Mouse (Mus musculus) myocyte (in vitro differentiated cells): ENCODE measurements around the gene Lyz2. TPM values are rescaled to one million over a fixed set of nuclear protein-coding genes. Genes with fewer than 3 reads are reported as not detected.

Source experiments
- H3K27me3 ChIP-seq: one replicate; pipeline ENCODE4 v1.6.1; 2011; ENCODE audit not compliant: control insufficient read depth, insufficient read depth, insufficient read length
- H3K36me3 ChIP-seq: one replicate; pipeline ENCODE4 v1.6.1; 2011; ENCODE audit not compliant: control insufficient read depth, insufficient read depth
- H3K4me2 ChIP-seq: one replicate; pipeline ENCODE4 v1.6.1; 2011; ENCODE audit warnings: low read depth, control low read depth
- H3K4me3 ChIP-seq: one replicate; pipeline ENCODE4 v1.5.1; 2011; ENCODE audit warnings: mild to moderate bottlenecking, control low read depth, moderate library complexity
- H3K79me2 ChIP-seq: one replicate; pipeline ENCODE4 v1.6.1; 2011; ENCODE audit not compliant: control insufficient read depth, insufficient read depth
- H3ac ChIP-seq: one replicate; pipeline ENCODE4 v1.6.1; 2011; ENCODE audit not compliant: control insufficient read depth, insufficient read length
- CEBPB ChIP-seq: IDR thresholded peaks from 2 replicates; pipeline ENCODE4 v1.6.1; 2011; ENCODE audit warnings: mild to moderate bottlenecking, moderate library complexity; ENCODE audit not compliant: poor library complexity, insufficient read depth, severe bottlenecking
- E2F4 ChIP-seq: IDR thresholded peaks from one replicate; pipeline ENCODE4 v1.6.1; 2011; ENCODE audit warnings: mild to moderate bottlenecking, control low read depth, moderate library complexity; ENCODE audit not compliant: insufficient read depth
- MAX ChIP-seq: IDR thresholded peaks from one replicate; pipeline ENCODE4 v1.6.1; 2011; ENCODE audit warnings: low read depth, mild to moderate bottlenecking, control low read depth
- MYOD1 ChIP-seq, 3 experiments: IDR thresholded peaks; one replicate each; pipeline ENCODE4 v1.6.1; 2011; ENCODE audit warnings: control low read depth in 2 of 3, low read depth in 2 of 3, mild to moderate bottlenecking in 2 of 3, moderate library complexity in 1 of 3; ENCODE audit not compliant: insufficient read length in 2 of 3, control insufficient read depth in 1 of 3
- MYOG ChIP-seq, 3 experiments: IDR thresholded peaks; one replicate each; pipeline ENCODE4 v1.6.1; 2011; ENCODE audit warnings: control low read depth in 2 of 3, low read depth in 2 of 3, mild to moderate bottlenecking in 2 of 3; ENCODE audit not compliant: insufficient read length in 2 of 3, control insufficient read depth in 1 of 3, insufficient read depth in 1 of 3
- POLR2A ChIP-seq: IDR thresholded peaks from one replicate; pipeline ENCODE4 v1.6.1; 2011; ENCODE audit warnings: low read depth, mild to moderate bottlenecking, control low read depth, moderate library complexity; ENCODE audit not compliant: insufficient read length
- POLR2AphosphoS2 ChIP-seq: IDR thresholded peaks from one replicate; pipeline ENCODE4 v1.6.1; 2011; ENCODE audit warnings: low read depth, control low read depth; ENCODE audit not compliant: insufficient read length
- REST ChIP-seq: IDR thresholded peaks from one replicate; pipeline ENCODE4 v1.6.1; 2011; ENCODE audit warnings: mild to moderate bottlenecking, control low read depth, moderate library complexity; ENCODE audit not compliant: insufficient read depth, insufficient read length
- SRF ChIP-seq: IDR thresholded peaks from one replicate; pipeline ENCODE4 v1.6.1; 2011; ENCODE audit warnings: low read depth; ENCODE audit not compliant: control insufficient read depth, insufficient read length
- TCF12 ChIP-seq: IDR thresholded peaks from one replicate; pipeline ENCODE4 v1.6.1; 2011; ENCODE audit warnings: mild to moderate bottlenecking, control low read depth; ENCODE audit not compliant: poor library complexity, insufficient read depth, severe bottlenecking
- TCF3 ChIP-seq: IDR thresholded peaks from one replicate; pipeline ENCODE4 v1.6.1; 2011; ENCODE audit warnings: low read depth, control low read depth; ENCODE audit not compliant: insufficient read length
- USF1 ChIP-seq: IDR thresholded peaks from one replicate; pipeline ENCODE4 v1.6.1; 2011; ENCODE audit warnings: low read depth, mild to moderate bottlenecking, control low read depth, moderate library complexity
- polyA plus RNA-seq: library from polyadenylated mRNA; unstranded; fragments of >200 nt; fragmentation: generic; extraction: Trizol; gene quantifications from one replicate; pipeline ENCODE4 v1.2.1, GENCODE M21; 2012; ENCODE audit warnings: missing spikeins

The Lyz2 gene
- polyA plus RNA-seq: 0.08 TPM

DNA sequence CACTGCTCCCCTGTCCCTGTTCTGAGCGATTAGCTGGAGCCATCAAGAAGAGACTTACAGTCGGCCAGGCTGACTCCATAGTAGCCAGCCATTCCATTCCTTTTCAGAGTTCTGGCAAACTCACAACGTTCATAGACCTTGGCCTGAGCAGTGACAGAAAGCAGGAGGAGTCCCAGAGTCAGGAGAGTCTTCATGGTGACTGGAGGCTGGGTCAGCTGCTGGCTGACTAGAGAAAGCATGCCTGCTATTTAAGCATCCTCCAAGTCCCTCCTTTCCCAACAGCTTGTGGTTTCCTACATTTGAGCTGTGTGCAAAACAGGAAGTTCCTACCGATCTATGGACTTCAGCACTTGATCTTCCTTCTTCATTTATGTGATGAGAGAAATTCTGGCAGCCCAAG, at the start of gene Lyz2:
Gene Lyz2, minus strand, starts transcription at position 273 of the 400 bp plus-strand sequence.
- no peaks in the 10 kb centered on the region for H3K79me2 ChIP-seq
- no peak within 1 kb of the TSS for H3K4me3 ChIP-seq
- no peak within 1 kb of the TSS for H3K4me2 ChIP-seq
- H3ac ChIP-seq: no peak within 1 kb of the TSS
- H3K36me3 ChIP-seq: no peaks in the 10 kb centered on the region
- TF ChIP-seq E2F4 (no peak), REST (no peak), MAX (no peak), SRF (no peak), MYOG (IDR thresholded peaks at IDR 0.05; ENCODE audit: control insufficient read depth in 1 of 3, insufficient read depth in 1 of 3, insufficient read length in 2 of 3, low read depth in 2 of 3) (no peak), POLR2A (no peak)
- H3K27me3 ChIP-seq: peaks cover 27% of the 10 kb centered on the region

DNA sequence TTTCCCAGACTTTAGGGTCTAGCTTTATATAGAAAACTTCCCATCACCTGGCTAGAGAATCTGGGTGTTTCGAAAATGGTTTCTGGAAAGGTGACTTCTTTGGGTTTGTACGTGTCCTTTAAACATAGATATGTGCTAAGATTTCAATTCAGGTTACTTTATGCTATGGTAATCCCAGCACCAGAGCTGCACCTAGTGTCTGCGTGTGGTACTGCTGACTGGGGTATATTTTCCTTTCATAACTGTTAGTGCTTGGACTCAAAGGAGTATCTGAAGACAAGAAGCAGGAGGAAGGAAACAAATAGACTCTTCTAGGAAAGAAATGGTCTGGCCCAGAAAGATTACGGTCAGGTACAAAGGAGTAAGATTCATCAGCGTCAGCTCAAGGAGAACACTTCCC, 48.4 kb upstream of the Lyz2 start:
- no peak overlapping the region for H3ac ChIP-seq
- H3K4me3 ChIP-seq: no peak overlapping the region
- H3K4me2 ChIP-seq: no peak overlapping the region
- H3K36me3 ChIP-seq: no peaks in the 10 kb centered on the region
- TF ChIP-seq E2F4 (no peak), TCF12 (no peak), SRF (no peak), MAX (no peak), MYOD1 (IDR thresholded peaks at IDR 0.05; ENCODE audit: control insufficient read depth in 1 of 3, insufficient read length in 2 of 3, low read depth in 2 of 3) (no peak), MYOG (IDR thresholded peaks at IDR 0.05; ENCODE audit: control insufficient read depth in 1 of 3, insufficient read depth in 1 of 3, insufficient read length in 2 of 3, low read depth in 2 of 3) (no peak), POLR2A (no peak), TCF3 (no peak)
- no peaks in the 10 kb centered on the region for H3K27me3 ChIP-seq
- H3K79me2 ChIP-seq: no peaks in the 10 kb centered on the region

DNA sequence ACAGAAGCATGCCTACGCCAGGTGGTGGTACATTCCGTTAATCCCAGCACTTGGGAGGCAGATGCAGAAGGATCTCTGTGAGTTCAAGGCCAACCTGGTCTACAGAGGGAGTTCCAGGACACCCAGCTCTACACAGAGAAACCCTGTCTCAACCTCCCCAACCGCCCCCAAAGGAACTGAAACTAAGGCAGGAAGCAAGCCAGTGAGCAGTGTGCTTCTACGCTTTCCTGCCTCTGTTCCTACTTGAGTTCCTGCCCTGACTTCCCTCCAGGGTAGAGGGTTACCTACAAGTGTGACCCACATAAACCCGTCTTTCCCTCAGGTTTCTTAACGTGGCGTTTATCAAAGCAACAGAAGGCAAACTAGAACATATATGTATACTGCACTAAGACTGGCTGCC, 41.7 kb upstream of the Lyz2 start:
- Histone ChIP-seq H3K79me2 (no peaks in the 10 kb centered on the region), H3K4me2 (no peak overlapping the region), H3K4me3 (no peak overlapping the region), H3K27me3 (no peaks in the 10 kb centered on the region), H3K36me3 (no peaks in the 10 kb centered on the region), H3ac (no peak overlapping the region)
- no peak for TF ChIP-seq REST
- TF ChIP-seq USF1: no peak
- no peak for TF ChIP-seq MAX
- no peak for TF ChIP-seq POLR2A

DNA sequence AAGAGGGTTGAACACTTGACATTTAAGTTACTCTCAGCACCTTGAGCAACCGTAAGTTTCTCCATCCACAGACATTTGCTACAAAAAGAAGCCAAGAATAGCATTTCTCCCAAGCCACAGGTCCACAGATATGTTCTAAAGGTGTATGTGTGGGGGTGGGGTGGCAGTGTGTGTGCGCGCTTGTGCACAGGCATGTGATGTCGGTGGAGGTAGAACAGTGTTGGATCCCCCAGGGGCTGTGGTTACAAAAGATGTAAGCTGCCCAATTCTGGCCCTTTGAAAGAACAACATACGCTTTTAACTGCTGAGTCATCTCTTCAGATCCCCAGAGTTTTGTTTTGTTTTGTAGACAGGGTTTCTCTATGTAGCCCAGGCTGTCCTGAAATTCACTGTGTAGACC, 40.5 kb upstream of the Lyz2 start:
- no peak for TF ChIP-seq USF1
- no peak for TF ChIP-seq CEBPB
- TF ChIP-seq E2F4: no peak
- no peak for TF ChIP-seq POLR2AphosphoS2
- TF ChIP-seq MYOG (IDR thresholded peaks at IDR 0.05; ENCODE audit: control insufficient read depth in 1 of 3, insufficient read depth in 1 of 3, insufficient read length in 2 of 3, low read depth in 2 of 3): no peak
- TF ChIP-seq MAX: no peak
- no peak for TF ChIP-seq POLR2A
- TF ChIP-seq TCF12: no peak
- no peaks in the 10 kb centered on the region for H3K36me3 ChIP-seq
- H3K4me3 ChIP-seq: no peak overlapping the region
- H3K79me2 ChIP-seq: no peaks in the 10 kb centered on the region
- peaks cover 7% of the 10 kb centered on the region for H3K27me3 ChIP-seq
- H3K4me2 ChIP-seq: no peak overlapping the region
- H3ac ChIP-seq: no peak overlapping the region

DNA sequence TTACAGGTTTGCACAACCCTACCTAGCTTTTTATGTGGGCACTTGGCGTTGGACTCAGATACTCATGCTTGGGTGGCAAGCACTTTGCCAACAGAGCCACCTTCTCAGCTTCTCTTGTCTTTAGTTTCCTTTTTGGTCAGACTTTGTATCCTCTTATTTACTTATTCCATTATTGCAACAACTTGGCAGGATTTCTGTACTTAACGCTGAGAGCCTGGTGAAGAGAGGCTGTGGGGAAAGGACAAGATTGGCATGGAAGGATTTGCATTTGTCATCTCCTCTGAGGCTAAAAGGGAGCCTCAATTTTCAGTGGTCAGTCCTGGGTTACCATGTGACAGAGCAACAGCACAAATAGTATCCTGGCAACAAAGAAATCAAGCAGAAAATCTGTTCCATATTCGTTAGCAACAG, 38.5 kb upstream of the Lyz2 start:
- H3K79me2 ChIP-seq: no peaks in the 10 kb centered on the region
- H3K36me3 ChIP-seq: no peaks in the 10 kb centered on the region
- H3K27me3 ChIP-seq: peaks cover 7% of the 10 kb centered on the region
- TF ChIP-seq SRF: no peak
- no peak for TF ChIP-seq E2F4
- TF ChIP-seq POLR2A: no peak
- no peak for TF ChIP-seq CEBPB
- H3ac ChIP-seq: no peak overlapping the region
- no peak overlapping the region for H3K4me3 ChIP-seq
- H3K4me2 ChIP-seq: no peak overlapping the region

DNA sequence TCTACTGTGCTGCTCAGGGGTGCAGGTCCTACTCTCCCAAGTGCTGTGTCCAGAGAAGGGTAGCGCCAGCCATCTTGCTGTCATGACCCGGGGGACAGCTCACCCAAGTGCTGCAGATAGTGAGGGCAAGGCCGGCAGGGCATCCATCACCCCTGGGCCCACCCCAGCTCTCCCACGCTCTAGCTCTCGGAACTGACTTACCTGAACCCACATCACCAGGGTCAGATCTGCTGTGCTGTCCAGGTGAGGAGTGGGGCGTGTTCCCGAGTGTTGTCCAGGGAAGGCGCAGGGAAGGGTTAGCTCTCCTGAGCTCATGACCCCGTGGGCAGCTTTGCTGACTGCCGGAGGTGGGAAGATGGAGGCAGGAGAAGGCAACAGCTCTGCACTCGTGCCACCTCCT, 34.3 kb upstream of the Lyz2 start:
- TF ChIP-seq CEBPB: no peak
- TF ChIP-seq TCF3: no peak
- TF ChIP-seq REST: no peak
- no peak for TF ChIP-seq USF1
- TF ChIP-seq POLR2A: no peak
- no peak for TF ChIP-seq SRF
- TF ChIP-seq MAX: no peak
- TF ChIP-seq MYOG (IDR thresholded peaks at IDR 0.05; ENCODE audit: control insufficient read depth in 1 of 3, insufficient read depth in 1 of 3, insufficient read length in 2 of 3, low read depth in 2 of 3): no peak
- no peak for TF ChIP-seq POLR2AphosphoS2
- TF ChIP-seq E2F4: no peak
- TF ChIP-seq MYOD1 (IDR thresholded peaks at IDR 0.05; ENCODE audit: control insufficient read depth in 1 of 3, insufficient read length in 2 of 3, low read depth in 2 of 3): no peak

More for the DNA sequence above, 34.3 kb upstream of the Lyz2 start:
- Histone ChIP-seq H3K27me3 (peaks cover 7% of the 10 kb centered on the region), H3K4me2 (no peak overlapping the region), H3ac (no peak overlapping the region), H3K4me3 (no peak overlapping the region), H3K79me2 (no peaks in the 10 kb centered on the region), H3K36me3 (no peaks in the 10 kb centered on the region)
